Mouse (Mus musculus): ENCODE results near the gene Odf2. TPM values are rescaled to one million over a fixed set of nuclear protein-coding genes. Genes with fewer than 3 reads are reported as not detected.

Odf2 gene
- polyA plus RNA-seq, 1 experiment from 2014 or later, result 70.8 TPM

- no peak overlapping the region for H3K9ac ChIP-seq
- H3K27ac ChIP-seq (replicated peaks), result no peak overlapping the region
- H3K27me3 ChIP-seq, result no peaks in the 10 kb centered on the region
- no peak for ATAC-seq (ENCODE audit: low FRiP score, low read depth)
- H3K4me2 ChIP-seq, result no peak overlapping the region
- WGBS, result 10% methylated on average over 4 of the region's 4 CpGs
- peaks cover 23% of the 10 kb centered on the region for H3K4me1 ChIP-seq (replicated peaks)
- H3K4me3 ChIP-seq, result no peak overlapping the region
- no peaks in the 10 kb centered on the region for H3K9me3 ChIP-seq
- no peaks in the 10 kb centered on the region for H3K36me3 ChIP-seq
Measured at GRCm38 (mm10) chr2:29852957-29853485, 36.0 kb upstream of the Odf2 start.

- Histone ChIP-seq H3K27ac (replicated peaks) (no peak overlapping the region), H3K27me3 (no peaks in the 10 kb centered on the region), H3K9me3 (no peaks in the 10 kb centered on the region), H3K9ac (no peak overlapping the region), H3K36me3 (no peaks in the 10 kb centered on the region), H3K4me2 (no peak overlapping the region), H3K4me1 (replicated peaks) (peaks cover 22% of the 10 kb centered on the region), H3K4me3 (no peak overlapping the region)
- ATAC-seq (ENCODE audit: low FRiP score, low read depth), result no peak
- 19% methylated on average over 5 of the region's 5 CpGs for WGBS
Measured at GRCm38 (mm10) chr2:29853736-29854135, 35.3 kb upstream of the Odf2 start.

GRCm38 (mm10) chr2:29855585-29856210, 33.3 kb upstream of the Odf2 start:
- Histone ChIP-seq H3K36me3 (no peaks in the 10 kb centered on the region), H3K27ac (replicated peaks) (no peak overlapping the region), H3K4me2 (no peak overlapping the region), H3K27me3 (no peaks in the 10 kb centered on the region), H3K9me3 (no peaks in the 10 kb centered on the region), H3K4me3 (no peak overlapping the region), H3K9ac (no peak overlapping the region), H3K4me1 (replicated peaks) (peaks cover 16% of the 10 kb centered on the region)
- 29% methylated on average over 10 of the region's 10 CpGs for WGBS
- ATAC-seq (ENCODE audit: low FRiP score, low read depth), result no peak

GRCm38 (mm10) chr2:29856451-29857260, 32.4 kb upstream of the Odf2 start:
- Histone ChIP-seq H3K9me3 (no peaks in the 10 kb centered on the region), H3K4me2 (no peak overlapping the region), H3K9ac (0 out of 2 replicates have a peak overlapping the region, but pooled peaks have one; percentile 14), H3K27ac (replicated peaks) (no peak overlapping the region), H3K4me3 (no peak overlapping the region), H3K4me1 (replicated peaks) (peaks cover 16% of the 10 kb centered on the region), H3K27me3 (no peaks in the 10 kb centered on the region), H3K36me3 (no peaks in the 10 kb centered on the region)
- 0 out of 2 replicates have a peak, but pooled peaks have one; percentile 12 for ATAC-seq (ENCODE audit: low FRiP score, low read depth)
- 9% methylated on average over 19 of the region's 19 CpGs for WGBS

DNA sequence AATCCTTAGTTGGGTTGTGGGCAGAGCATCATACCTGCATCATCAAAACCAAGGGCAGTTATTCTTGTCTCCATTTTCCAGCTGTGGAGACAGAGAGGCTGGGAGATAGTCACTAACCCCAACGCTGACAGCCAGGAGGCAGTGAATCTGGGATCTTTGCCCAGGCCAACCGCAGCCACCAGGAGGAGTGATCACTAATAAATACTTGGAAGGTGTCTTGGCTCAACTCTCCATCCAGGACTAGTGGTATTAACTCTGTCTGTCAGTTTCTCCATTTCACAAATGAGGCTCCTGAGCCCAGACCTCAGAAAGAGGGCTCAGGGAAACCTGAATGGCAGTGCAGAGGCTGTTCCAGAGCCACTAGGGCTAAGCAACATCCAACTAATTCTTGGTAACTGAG, 31.7 kb upstream of the Odf2 start:
- WGBS, result 24% methylated on average over 2 of the region's 2 CpGs
- Histone ChIP-seq H3K9me3 (no peaks in the 10 kb centered on the region), H3K4me1 (replicated peaks) (peaks cover 16% of the 10 kb centered on the region), H3K27me3 (no peaks in the 10 kb centered on the region), H3K36me3 (no peaks in the 10 kb centered on the region), H3K4me3 (no peak overlapping the region), H3K9ac (no peak overlapping the region), H3K4me2 (no peak overlapping the region), H3K27ac (replicated peaks) (no peak overlapping the region)
- no peak for ATAC-seq (ENCODE audit: low FRiP score, low read depth)

GRCm38 (mm10) chr2:29857967-29858366, 31.1 kb upstream of the Odf2 start:
- Histone ChIP-seq H3K4me1 (replicated peaks) (peaks cover 16% of the 10 kb centered on the region), H3K4me2 (no peak overlapping the region), H3K9ac (no peak overlapping the region), H3K9me3 (no peaks in the 10 kb centered on the region), H3K27me3 (no peaks in the 10 kb centered on the region), H3K4me3 (no peak overlapping the region), H3K36me3 (no peaks in the 10 kb centered on the region), H3K27ac (replicated peaks) (no peak overlapping the region)
- no peak for ATAC-seq (ENCODE audit: low FRiP score, low read depth)
- 56% methylated on average over 5 of the region's 5 CpGs for WGBS

GRCm38 (mm10) chr2:29858748-29859473, 30.1 kb upstream of the Odf2 start:
- WGBS, result 7% methylated on average over 5 of the region's 5 CpGs
- H3K27ac ChIP-seq (replicated peaks), result no peak overlapping the region
- H3K9me3 ChIP-seq, result no peaks in the 10 kb centered on the region
- ATAC-seq (ENCODE audit: low FRiP score, low read depth), result no peak
- no peak overlapping the region for H3K4me3 ChIP-seq
- no peaks in the 10 kb centered on the region for H3K27me3 ChIP-seq
- H3K36me3 ChIP-seq, result no peaks in the 10 kb centered on the region
- no peak overlapping the region for H3K9ac ChIP-seq
- no peak overlapping the region for H3K4me2 ChIP-seq
- H3K4me1 ChIP-seq (replicated peaks), result peaks cover 16% of the 10 kb centered on the region

DNA sequence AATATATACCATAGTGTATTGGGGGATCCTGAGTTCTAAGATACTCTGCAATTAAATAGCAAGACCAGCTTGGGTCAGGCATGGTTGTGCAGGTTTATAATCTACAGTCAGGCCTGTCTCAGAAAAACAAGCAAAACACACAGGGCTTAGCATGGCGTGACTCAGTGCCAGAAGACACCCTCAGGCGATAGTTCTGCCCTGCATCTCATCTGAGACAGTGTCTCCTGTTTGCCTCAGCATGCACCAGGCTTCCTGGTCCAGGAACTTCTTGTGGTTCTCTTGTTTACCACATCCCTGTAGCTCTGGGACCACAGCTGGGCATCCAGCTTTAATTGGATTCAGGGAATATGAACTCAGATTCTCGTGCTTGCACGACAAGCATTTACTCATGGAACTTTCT, 23.9 kb upstream of the Odf2 start:
- Histone ChIP-seq H3K27me3 (no peaks in the 10 kb centered on the region), H3K9ac (no peak overlapping the region), H3K4me1 (replicated peaks) (peaks cover 11% of the 10 kb centered on the region), H3K9me3 (no peaks in the 10 kb centered on the region), H3K27ac (replicated peaks) (no peak overlapping the region), H3K4me3 (no peak overlapping the region), H3K36me3 (no peaks in the 10 kb centered on the region), H3K4me2 (no peak overlapping the region)
- WGBS, result 90% methylated on average over 4 of the region's 4 CpGs
- no peak for ATAC-seq (ENCODE audit: low FRiP score, low read depth)

- Histone ChIP-seq H3K27me3 (no peaks in the 10 kb centered on the region), H3K4me3 (peak within 1 kb of the TSS; percentile 46), H3K9me3 (no peaks in the 10 kb centered on the region), H3K27ac (replicated peaks) (peak within 1 kb of the TSS; percentile 81), H3K4me2 (peak within 1 kb of the TSS; percentile 74), H3K36me3 (no peaks in the 10 kb centered on the region), H3K9ac (peak within 1 kb of the TSS; percentile 48), H3K4me1 (replicated peaks) (peaks cover 18% of the 10 kb centered on the region)
- ATAC-seq (ENCODE audit: low FRiP score, low read depth), result peak; percentile 92
- WGBS, result under 1% methylated on average over 35 of the region's 44 CpGs
Measured at GRCm38 (mm10) chr2:29868949-29869645, 19.9 kb upstream of the Odf2 start, which contains the start of gene Cercam. Gene Cercam, plus strand, starts transcription at chr2:29869164.

GRCm38 (mm10) chr2:29869646-29870451, 19.2 kb upstream of the Odf2 start:
- H3K4me1 ChIP-seq (replicated peaks), result peaks cover 18% of the 10 kb centered on the region
- no peaks in the 10 kb centered on the region for H3K36me3 ChIP-seq
- no peaks in the 10 kb centered on the region for H3K9me3 ChIP-seq
- peak overlapping the region; percentile 48 for H3K9ac ChIP-seq
- H3K4me3 ChIP-seq, result peak overlapping the region; percentile 46
- H3K27me3 ChIP-seq, result no peaks in the 10 kb centered on the region
- 2% methylated on average over 17 of the region's 17 CpGs for WGBS
- peak overlapping the region; percentile 74 for H3K4me2 ChIP-seq
- peak overlapping the region; percentile 81 for H3K27ac ChIP-seq (replicated peaks)
- peak; percentile 25; the same call in 1 of the 2 replicates for ATAC-seq (ENCODE audit: low FRiP score, low read depth)

Data from hindbrain, embryonic 15.5 days (tissue).